Mouse (Mus musculus) lung, postnatal 0 days (tissue): ENCODE data around the gene St3gal3.

Experiments
- CTCF ChIP-seq: IDR thresholded peaks from 2 replicates; pipeline ENCODE4 v1.5.1; 2016; ENCODE audit warnings: antibody characterized with exemption, mild to moderate bottlenecking
- EP300 ChIP-seq: IDR thresholded peaks from 2 replicates; pipeline ENCODE4 v1.6.1; 2016; ENCODE audit warnings: antibody characterized with exemption, mild to moderate bottlenecking, control low read depth

DNA sequence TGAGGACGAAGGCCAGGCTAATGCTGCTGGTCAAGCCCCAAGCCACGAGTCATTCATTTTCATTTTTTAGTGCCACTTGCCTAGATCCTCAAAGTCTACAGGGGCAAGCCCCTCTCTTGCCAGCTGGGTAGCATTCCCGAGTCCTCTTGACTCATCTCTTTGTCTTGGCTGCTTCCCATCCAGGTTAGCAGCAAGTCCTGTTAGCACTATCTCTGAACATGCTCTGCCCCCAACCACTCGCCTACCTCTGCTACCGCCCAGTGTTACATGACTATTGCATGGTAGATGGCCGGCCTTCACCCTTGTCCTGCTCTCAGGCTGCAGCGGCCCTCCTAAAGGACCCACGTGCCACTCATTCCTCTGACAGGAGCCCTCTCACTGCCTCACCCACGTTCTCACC lies 156.4 kb downstream of the St3gal3 start:
- TF ChIP-seq CTCF: no peak
- no peak for TF ChIP-seq EP300
